Mouse (Mus musculus) brown adipose tissue, adult 24 weeks (tissue): Measurements from ENCODE around the gene Tusc2. TPM values are rescaled to one million over a fixed set of nuclear protein-coding genes. Genes with fewer than 3 reads are reported as not detected.
A peak's percentile ranks its signal among the peaks of the same experiment; 100 is the strongest.

ENCODE experiments used
- H3K27ac ChIP-seq: fragments of 200-500 bp; replicated peaks from 2 replicates; pipeline ENCODE4 v1.5.1; 2012; ENCODE audit warnings: low read depth, mild to moderate bottlenecking, low read length
- H3K4me1 ChIP-seq: fragments of 200-500 bp; 2 replicates; pipeline ENCODE4 v1.6.1; 2012; ENCODE audit warnings: low read length, mixed read lengths; ENCODE audit not compliant: control insufficient read depth, insufficient read depth, insufficient read length
- H3K4me3 ChIP-seq: fragments of 200-500 bp; 2 replicates; pipeline ENCODE4 v1.5.1; 2012; ENCODE audit warnings: low read depth, mild to moderate bottlenecking, low read length, moderate library complexity; ENCODE audit not compliant: insufficient read depth
- polyA plus RNA-seq: library from polyadenylated mRNA; stranded (reverse); fragments of >200 nt; gene quantifications from 2 replicates; pipeline ENCODE4 v1.2.4, GENCODE M21; 2012; ENCODE audit not compliant: missing spikeins, insufficient read depth, insufficient read length

Gene Tusc2
- polyA plus RNA-seq, 1 experiment: 49.0 TPM

DNA sequence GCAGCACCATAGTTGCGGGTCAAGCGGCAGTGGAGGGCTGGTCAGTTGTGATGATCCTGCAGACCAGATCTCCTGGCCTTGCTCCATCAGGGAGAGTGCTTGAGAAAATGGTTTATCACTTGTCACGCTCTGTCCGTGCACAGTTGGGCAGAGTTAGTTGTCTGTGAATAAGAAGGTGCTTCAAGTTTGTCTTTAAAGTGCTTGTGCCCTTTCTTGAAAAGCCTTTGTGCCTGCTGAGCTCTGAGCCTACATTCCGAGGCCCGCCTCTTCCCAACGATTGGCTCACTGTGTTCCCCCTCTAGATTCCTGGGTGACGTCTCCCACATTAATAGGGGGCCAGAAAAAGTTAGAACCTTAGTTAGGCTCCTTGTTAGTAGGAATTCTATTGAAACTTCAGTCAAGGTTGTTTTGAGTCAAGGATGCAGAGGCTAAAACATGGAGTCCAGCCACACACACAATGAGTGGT lies 11.1 kb upstream of the Tusc2 start:
- no peak overlapping the region for H3K27ac ChIP-seq
- H3K4me1 ChIP-seq: peaks cover 12% of the 10 kb centered on the region
- H3K4me3 ChIP-seq: peak overlapping the region; percentile 64

DNA sequence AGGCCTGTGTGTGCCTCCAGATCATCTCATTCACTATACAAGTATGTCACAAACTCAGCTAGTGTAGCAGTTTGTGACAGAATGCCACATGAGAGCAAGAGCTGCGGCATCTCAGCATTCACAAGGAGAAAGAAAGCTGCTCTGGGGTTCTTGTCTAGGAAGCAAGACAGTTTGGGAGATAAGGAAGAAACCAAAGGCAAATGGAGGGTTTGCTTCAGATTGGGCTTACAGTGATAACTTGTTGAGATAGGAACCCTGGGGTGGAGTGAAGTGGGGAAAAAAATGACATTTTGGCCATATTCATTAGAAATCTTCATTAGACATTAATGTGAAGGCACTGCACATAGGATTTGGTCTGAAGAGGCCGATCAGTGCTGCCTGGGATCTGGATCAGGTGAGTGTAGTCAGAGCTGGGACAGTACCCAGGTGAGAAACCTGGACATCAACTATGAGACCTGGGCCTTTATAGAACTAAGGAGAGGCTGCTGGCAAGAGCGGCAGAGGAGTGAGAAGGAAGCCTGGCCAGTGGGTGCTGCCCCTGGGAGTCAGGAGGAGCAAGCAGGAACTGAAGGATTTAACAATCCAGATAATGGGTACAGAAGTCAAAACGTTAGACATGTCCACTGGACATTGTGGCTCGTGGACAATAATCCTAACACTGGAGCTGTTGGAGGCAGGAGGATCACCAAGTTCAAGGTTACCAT lies 10.2 kb upstream of the Tusc2 start:
- Histone ChIP-seq H3K27ac (no peak overlapping the region), H3K4me3 (no peak overlapping the region), H3K4me1 (peaks cover 12% of the 10 kb centered on the region)

DNA sequence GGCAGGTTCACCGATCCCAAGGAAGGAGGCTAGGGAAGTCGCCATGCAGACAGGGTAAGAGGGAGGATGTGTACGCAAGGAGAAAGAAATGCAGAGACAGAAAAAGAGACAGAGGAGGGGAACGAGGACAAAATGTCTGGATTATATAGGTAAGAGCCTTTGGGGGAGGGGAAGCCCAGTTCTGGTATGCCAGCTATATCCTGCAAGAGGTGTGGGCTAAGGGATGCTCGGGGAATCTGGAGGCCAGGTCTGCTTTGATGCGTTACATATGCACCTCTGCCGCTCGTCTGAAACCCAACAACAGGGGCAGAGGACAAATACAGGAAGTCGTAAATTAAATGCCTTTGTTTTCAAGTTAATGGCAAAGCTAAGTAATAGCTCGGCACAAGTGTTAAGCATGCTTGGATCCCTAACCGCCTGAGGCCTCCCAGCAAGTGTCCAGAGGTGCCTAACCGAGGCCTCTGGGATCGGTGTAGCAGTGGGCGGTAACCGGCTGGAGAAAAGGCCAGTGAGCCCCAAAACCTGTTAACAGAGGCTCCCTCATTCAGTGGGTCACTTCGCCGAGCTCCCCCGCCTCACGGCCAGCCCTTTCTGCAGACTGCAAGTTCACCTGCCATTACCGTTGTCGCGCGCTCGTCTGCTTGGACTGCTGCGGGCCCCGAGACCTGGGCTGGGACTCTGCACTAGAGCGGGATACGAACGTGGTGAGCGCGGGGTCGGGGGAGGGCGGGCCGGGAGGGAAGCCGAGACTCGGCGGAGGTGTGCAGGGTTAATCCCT lies 9.3 kb upstream of the Tusc2 start:
- H3K4me3 ChIP-seq: peak overlapping the region; percentile 55
- H3K4me1 ChIP-seq: peaks cover 12% of the 10 kb centered on the region

GRCm38 (mm10) chr9:107554319-107554825 lies 8.7 kb upstream of the Tusc2 start:
- Histone ChIP-seq H3K4me1 (peaks cover 12% of the 10 kb centered on the region), H3K4me3 (peak overlapping the region; percentile 81)

More for the DNA sequence above, 9.3 kb upstream of the Tusc2 start:
- H3K27ac ChIP-seq: peak overlapping the region; percentile 49

DNA sequence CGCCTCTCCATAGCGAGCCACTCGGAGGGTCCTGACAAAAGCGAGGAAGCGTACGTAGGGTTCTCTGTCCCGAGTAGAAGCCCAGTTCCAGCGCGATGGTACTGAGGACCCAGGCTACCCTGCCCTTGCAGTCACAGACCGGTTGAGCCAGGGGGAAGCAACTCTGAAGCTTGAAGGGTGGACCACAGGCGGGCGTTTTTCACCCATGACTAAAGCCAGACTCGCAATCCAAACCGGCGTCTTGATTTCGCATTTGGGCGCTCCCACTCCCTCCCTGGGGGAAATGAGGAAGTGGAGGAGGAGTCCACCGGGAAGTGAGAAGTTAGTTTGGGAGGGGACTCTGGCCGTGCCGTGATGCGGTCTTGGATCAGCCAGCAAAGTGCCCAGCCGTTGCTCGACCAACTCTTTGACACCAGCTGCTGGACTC lies 8.0 kb upstream of the Tusc2 start:
- peaks cover 12% of the 10 kb centered on the region for H3K4me1 ChIP-seq
- peak overlapping the region; percentile 81 for H3K4me3 ChIP-seq
- H3K27ac ChIP-seq: peak overlapping the region; percentile 98

More at GRCm38 (mm10) chr9:107554319-107554825, 8.7 kb upstream of the Tusc2 start:
- H3K27ac ChIP-seq: peak overlapping the region; percentile 98

GRCm38 (mm10) chr9:107555701-107556100 lies 7.4 kb upstream of the Tusc2 start:
- Histone ChIP-seq H3K4me3 (peak overlapping the region; percentile 81), H3K4me1 (peaks cover 12% of the 10 kb centered on the region)

GRCm38 (mm10) chr9:107556346-107556745 lies 6.7 kb upstream of the Tusc2 start:
- Histone ChIP-seq H3K27ac (peak overlapping the region; percentile 40; the same call in 1 of the 2 replicates), H3K4me3 (peak overlapping the region; percentile 81), H3K4me1 (peaks cover 8% of the 10 kb centered on the region)

More at GRCm38 (mm10) chr9:107555701-107556100, 7.4 kb upstream of the Tusc2 start:
- H3K27ac ChIP-seq: peak overlapping the region; percentile 98

DNA sequence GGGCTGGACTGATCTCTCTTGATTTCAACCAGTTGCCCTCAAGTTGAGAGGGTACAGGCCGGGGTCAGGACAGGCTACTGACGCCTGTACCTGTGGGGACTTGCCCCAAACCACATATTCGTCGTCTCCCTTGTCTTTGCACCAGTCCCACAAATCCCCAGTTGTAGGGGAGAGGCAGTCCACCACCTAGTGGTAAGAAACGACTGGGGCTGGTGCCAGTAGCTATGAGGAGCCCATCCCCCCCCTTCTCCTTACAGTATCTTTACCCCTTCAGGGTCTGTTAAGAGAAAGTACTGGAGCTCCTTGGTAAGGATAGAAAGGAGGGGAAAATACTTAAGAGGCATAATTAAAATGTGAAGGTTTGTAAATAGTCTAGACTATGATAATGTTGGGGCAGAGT lies 2.5 kb downstream of the Tusc2 start:
- peaks cover 27% of the 10 kb centered on the region for H3K4me1 ChIP-seq
- H3K27ac ChIP-seq: peak overlapping the region; percentile 99
- H3K4me3 ChIP-seq: peak overlapping the region; percentile 80

DNA sequence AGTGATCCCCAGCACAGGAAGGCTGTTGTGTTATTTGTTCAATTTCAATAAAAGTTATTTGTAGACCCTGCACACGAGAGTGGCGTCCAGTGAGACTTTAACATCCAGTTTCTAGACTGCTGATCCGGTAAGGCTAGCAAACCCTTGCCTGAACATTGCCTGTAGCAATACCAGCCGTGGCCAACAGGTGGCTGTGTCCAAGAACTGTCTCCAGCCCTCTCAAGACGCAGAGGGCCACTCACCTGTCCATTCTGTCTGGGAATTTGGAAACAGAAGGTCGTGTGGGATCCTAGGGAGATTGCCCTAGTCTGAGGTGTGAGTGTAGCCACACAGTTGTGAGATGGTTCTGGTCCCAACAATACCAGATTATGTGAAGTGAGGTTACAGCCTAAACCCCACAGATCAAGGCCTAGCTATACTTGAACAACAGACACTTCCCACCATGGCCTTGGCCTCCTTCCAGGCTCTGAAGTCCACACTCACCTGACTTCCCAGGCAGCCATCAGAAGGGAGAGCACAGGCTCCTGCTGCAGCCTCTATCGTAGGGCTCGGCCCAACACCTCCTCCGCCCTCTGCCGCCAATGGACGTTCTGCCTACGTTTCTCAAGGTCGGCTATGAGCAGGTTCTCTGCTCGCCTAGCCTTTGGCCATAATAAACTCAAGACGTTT lies 3.1 kb downstream of the Tusc2 start:
- peak overlapping the region; percentile 44 for H3K4me3 ChIP-seq
- peaks cover 33% of the 10 kb centered on the region for H3K4me1 ChIP-seq
- peak overlapping the region; percentile 99 for H3K27ac ChIP-seq

- Histone ChIP-seq H3K27ac (peak overlapping the region; percentile 99), H3K4me1 (peaks cover 36% of the 10 kb centered on the region), H3K4me3 (peak overlapping the region; percentile 87)
These were observed 3.8 kb downstream of the Tusc2 start for GRCm38 (mm10) chr9:107566855-107567254.

- H3K27ac ChIP-seq: peak within 1 kb of the TSS; percentile 99
- peaks cover 39% of the 10 kb centered on the region for H3K4me1 ChIP-seq
- peak within 1 kb of the TSS; percentile 87 for H3K4me3 ChIP-seq
These were observed 4.8 kb downstream of the Tusc2 start, which contains the start of gene Hyal2 for GRCm38 (mm10) chr9:107567702-107568319. Gene Hyal2, plus strand, starts transcription at chr9:107567945.

- Histone ChIP-seq H3K4me1 (peaks cover 39% of the 10 kb centered on the region), H3K27ac (peak overlapping the region; percentile 99), H3K4me3 (peak overlapping the region; percentile 87)
These were observed 5.5 kb downstream of the Tusc2 start for GRCm38 (mm10) chr9:107568331-107569261.

DNA sequence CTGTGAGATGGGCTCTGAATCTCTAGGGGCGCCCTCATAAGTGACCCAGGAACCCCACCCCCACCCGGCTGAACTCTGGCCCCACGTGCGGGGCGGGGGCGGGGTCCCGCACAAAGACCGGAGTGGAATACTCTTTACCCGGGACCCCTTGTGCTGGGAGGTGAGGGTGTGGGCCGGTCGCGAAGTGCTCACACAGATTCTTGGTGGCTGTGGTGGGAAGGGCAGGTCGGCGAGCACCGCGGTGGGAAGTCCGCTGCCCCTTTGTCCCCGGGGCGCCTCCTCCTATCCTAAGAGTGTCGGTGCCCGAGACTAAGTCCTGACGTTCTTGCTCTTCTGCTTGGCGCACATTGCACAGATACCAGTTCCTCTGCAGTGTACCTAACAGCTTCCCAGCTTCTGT lies 6.2 kb downstream of the Tusc2 start:
- peak overlapping the region; percentile 87 for H3K4me3 ChIP-seq
- peak overlapping the region; percentile 99 for H3K27ac ChIP-seq
- peaks cover 34% of the 10 kb centered on the region for H3K4me1 ChIP-seq
